Mouse (Mus musculus) monocyte, adult 5-6 weeks (primary cell): ENCODE data around the gene Myo18a. TPM values are rescaled to one million over a fixed set of nuclear protein-coding genes. Genes with fewer than 3 reads are reported as not detected.

Experiments used
- ATAC-seq: fragments of 153-309, 156-312 bp; replicated peaks from 2 replicates; pipeline ENCODE4 v1.8.0; 2017; ENCODE audit warnings: mild to moderate bottlenecking; ENCODE audit not compliant: low TSS enrichment, insufficient number of reproducible peaks, severe bottlenecking, poor library complexity, low FRiP score
- total RNA-seq: library from RNA; stranded (forward); fragments of 200-1000, 200-491, 200-594 nt; gene quantifications from 3 replicates; pipeline ENCODE4 v1.2.3, GENCODE M21; 2017

The Myo18a gene
- total RNA-seq, 1 experiment from 2014 or later: 145 TPM

DNA sequence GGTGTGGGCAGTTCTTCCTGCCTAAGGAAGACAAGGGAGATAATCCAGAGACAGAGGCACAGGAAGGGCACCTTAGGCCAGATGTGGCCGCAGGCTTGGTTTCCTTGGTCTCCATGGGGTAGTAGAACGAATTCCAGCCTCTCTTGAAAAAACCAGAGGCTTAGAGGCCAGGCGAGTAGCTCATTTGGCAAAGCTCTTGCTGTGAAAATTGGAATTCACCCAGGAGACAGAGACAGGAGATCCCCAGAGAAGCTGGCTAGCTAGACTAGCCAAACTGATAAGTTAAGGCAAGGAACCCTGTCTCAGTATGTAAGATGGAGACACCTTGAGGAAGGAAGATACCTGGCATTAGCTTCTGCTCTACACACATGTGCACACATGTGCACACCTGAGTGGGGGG lies 63.3 kb downstream of the Myo18a start:
- no peak for ATAC-seq

DNA sequence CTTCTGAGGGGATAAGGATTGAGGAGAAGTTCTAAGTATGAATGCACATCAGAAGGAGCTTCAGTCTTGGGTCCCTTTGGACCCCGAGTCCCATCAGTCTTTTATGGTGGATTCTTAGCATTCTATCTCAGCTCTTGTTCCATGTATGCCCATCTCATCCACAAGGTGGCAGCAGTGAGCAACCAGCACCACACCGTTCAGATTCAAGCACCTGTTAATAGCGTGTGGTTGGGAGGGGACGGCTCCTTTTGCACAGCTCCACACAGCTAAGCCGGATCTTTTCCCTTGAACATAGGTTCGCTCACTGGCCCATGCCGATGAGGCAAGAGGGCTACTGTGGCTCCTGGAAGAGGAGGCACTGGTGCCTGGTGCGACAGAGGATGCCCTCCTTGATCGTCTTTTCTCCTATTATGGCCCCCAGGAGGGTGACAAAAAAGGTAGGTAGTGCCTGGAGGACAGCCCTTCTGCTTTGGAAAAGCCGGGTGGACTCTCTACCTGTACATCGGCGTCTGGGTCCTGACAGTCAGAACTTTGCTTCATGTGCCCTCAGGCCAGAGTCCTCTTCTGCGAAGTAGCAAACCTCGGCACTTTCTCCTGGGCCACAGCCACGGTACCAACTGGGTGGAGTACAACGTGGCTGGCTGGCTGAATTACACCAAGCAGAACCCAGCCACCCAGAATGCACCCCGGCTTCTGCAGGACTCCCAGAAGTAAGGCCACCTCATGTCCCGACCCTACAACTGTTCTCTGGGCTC lies 64.4 kb downstream of the Myo18a start:
- ATAC-seq: peak; percentile 51

DNA sequence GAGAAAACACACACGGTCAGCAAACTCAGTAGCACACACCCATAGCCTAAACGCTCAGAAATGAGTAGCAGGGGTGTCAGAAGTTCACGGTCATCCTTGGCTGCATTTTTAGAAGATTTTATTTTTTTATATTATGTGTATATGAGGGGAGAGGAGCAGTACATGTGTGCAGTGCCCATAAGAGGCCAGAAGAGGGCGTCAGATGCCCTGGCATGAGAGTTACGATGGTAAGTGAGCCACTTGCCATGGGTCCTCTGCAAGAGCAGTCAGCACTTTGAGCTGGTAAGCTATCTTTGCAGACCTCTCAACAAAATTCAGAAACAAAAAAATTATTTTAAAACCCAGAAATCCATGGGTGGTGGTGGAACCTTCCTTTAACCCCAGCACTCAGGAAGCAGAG lies 65.1 kb downstream of the Myo18a start:
- no peak for ATAC-seq

- no peak for ATAC-seq
Measured at GRCm38 (mm10) chr11:77829043-77829841, 66.2 kb downstream of the Myo18a start.

DNA sequence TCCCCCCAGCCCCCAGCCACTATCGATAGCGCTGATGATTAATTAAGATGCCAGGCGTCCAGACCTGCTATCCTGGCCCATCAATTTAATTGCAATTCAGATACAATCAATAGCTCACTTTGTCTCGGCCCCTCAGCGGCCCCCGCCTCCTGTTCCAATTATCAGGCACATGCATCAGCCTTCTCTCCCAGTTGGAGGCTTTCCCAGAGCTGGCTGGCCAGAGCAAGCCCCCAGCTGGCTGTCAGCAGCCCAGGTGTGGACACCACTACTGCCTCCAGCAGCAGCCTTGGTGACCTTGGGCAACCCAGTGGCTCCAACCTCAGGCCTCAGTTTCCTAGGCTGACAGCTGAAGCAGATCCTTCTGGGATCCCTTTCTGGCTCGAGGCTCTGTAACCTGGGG lies 67.8 kb downstream of the Myo18a start:
- ATAC-seq: no peak

DNA sequence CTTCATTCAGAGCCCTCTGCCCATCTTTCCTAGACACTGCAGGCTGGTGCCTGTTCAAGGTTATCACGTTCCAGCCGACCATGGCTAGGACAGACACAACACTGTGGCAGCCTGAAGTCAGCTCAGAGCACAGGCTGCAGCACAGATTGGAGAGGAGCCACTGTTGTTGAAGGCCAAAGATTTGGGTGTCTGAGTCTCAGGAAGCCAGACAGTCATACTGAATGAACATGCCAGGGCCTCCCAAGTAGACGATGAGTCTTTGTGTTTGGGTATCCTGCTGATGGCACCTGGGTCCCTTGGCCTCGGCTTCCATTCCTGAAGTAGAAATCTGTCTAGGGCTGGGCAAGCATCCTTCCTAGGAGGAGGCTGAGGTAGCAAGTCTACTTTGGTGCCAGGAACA lies 69.5 kb downstream of the Myo18a start:
- ATAC-seq: no peak

GRCm38 (mm10) chr11:77835109-77835508 lies 72.1 kb downstream of the Myo18a start:
- ATAC-seq: no peak

GRCm38 (mm10) chr11:77836290-77836689 lies 73.2 kb downstream of the Myo18a start:
- ATAC-seq: no peak

- ATAC-seq: no peak
Measured at GRCm38 (mm10) chr11:77836751-77837150, 73.7 kb downstream of the Myo18a start.

DNA sequence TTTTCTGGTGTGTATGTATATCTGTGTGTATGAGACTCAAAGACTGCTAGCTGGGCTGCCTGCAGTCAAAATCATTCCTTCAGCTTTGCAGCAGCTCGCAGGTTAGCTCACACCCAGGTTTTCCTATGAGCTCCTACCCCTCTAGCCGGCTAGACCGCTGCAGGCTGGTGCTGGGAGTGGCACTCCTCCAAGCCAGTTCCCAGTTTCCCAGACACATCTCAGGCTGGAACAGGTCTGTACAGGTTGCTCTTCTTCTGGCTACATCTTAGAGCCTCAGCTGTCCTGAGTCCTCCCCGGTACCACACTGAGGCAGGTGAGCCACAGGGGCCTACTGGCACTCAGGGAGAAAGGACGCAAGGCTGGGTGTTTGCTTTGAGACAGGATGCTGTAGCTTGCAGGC lies 74.8 kb downstream of the Myo18a start:
- ATAC-seq: no peak

GRCm38 (mm10) chr11:77840523-77841245 lies 77.6 kb downstream of the Myo18a start:
- no peak for ATAC-seq

- no peak for ATAC-seq
Measured at GRCm38 (mm10) chr11:77843068-77843905, 80.2 kb downstream of the Myo18a start.

DNA sequence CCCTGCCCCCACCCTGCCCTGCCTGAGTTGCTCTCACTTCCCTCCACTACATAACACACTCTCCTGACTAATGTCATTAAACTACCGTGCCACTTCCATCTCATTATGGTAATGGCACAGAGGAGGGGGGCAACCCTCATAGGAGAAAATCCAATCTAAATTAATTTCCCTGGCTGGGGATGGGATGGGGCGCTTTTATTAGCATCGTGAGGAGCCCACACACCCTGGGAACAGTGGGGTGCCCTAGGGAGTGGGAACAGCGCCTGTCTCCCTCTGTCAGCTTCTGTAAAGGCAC lies 80.8 kb downstream of the Myo18a start:
- no peak for ATAC-seq

DNA sequence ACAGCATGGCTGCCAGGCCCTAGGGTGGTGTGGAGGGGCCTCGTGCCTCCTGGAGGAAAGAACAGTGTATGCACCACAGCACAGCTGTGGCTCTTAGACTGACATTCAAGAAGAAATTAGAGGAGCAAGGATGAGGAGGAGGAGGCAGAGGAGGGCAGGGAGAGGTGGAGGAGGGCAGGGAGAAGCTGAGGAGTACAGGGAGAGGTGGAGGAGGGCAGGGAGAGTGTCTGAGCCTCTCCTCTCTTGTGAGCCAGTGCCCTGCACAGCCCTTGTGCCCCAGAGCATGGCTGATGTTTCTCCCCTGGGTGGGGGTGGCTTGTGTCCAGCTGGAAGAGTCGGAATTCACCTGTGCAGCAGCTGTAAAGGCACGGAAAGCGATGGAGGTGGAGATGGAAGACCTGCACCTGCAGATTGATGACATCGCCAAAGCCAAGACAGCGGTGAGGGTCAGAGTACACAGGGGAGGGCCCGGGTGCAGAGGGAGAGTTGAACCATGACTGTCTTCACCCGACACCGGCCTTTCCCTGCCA lies 84.6 kb downstream of the Myo18a start:
- ATAC-seq: no peak

DNA sequence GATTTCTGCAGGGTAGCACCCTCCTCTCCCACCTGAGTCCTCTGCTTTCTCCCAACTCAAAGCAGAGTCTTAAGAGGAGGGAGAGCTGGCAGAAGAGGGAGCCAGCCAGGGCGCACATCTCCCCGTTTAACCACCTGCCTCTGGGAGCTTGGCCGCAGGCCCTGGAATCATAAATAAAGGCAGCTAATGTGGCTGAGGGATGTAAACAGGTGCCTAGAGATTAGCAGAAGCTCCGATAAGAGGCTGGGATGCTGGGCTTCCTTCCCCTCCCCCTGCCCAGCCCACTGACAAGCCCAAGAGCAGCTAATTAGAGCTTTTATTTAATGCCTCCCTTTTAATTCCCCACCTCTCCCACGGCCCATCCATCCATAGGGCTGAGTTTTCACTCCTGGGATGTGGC lies 85.1 kb downstream of the Myo18a start:
- no peak for ATAC-seq

GRCm38 (mm10) chr11:77849151-77849550 lies 86.1 kb downstream of the Myo18a start:
- no peak for ATAC-seq

DNA sequence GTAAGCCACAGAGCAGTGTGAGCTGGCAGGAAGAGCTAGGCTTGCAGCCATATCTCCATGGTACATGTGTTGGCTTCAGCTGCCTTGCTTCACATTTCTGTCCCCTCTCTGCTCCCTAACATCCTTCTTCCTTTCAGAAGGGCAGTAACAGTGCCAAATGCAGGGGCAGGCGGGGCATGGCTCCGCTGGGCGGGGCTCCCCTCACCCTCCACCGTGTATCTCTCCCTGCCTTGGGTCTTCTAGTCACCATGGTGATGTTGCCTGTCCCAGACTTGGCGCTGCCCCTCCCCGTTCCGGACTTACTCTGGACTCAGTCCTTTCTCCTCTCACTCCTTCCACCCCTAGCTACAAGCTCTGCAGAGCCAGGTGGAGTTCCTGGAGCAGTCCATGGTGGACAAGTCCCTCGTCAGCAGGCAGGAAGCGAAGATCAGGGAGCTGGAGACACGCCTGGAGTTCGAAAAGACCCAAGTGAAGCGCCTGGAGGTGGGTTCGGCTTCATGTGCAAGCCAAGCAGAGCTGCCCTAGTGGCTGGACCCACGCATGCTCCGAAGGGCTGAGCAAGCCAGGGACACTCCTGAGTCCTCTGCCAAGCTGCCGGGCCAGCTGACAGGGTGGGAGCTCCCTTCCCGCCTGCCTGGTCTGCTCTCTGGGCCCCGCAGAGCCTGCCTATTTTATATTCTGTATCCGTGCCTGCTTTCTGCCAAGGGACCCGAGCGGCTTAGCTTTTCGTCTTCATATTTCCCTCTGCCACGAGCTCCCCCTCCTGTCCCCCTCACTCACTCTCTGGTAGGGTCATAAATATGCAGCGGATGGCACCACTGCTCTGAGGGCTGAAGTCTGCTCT lies 87.6 kb downstream of the Myo18a start:
- ATAC-seq: no peak

- no peak for ATAC-seq
Measured at GRCm38 (mm10) chr11:77851483-77852010, 88.5 kb downstream of the Myo18a start.
